Mouse (Mus musculus): ENCODE measurements around the gene Cldn4. TPM values are rescaled to one million over a fixed set of nuclear protein-coding genes. Genes with fewer than 3 reads are reported as not detected.
"Not testable (repeated sequence)": the region's sequence is repeated elsewhere in the genome, so short reads cannot be mapped to it uniquely, and the experiment has no call there.

Gene Cldn4
- polyA plus RNA-seq, 1 experiment from 2014 or later: 27.0 TPM

GRCm38 (mm10) chr5:134967164-134967944 lies 20.6 kb upstream of the Cldn4 start:
- Histone ChIP-seq H3K4me1 (ENCODE audit: control insufficient read depth, insufficient read depth, low read length) (peaks cover 5% of the 10 kb centered on the region; the same call in 1 of the 2 replicates), H3K4me3 (ENCODE audit: low read depth, low read length) (no peak overlapping the region), H3K27me3 (replicated peaks; ENCODE audit: control insufficient read depth, insufficient read depth, low read length) (no peaks in the 10 kb centered on the region), H3K36me3 (ENCODE audit: control insufficient read depth, insufficient read depth, low read length) (no peaks in the 10 kb centered on the region), H3K27ac (replicated peaks; ENCODE audit: low read depth, low read length) (peak overlapping the region; percentile 53), H3K9ac (ENCODE audit: low read depth, low read length) (no peak overlapping the region), H3K4me2 (ENCODE audit: low read depth, low read length) (no peak overlapping the region), H3K9me3 (ENCODE audit: control insufficient read depth, low read length) (no peaks in the 10 kb centered on the region)
- DNase-seq (ENCODE audit: low spot score) (peak; percentile 59), ATAC-seq (ENCODE audit: low read depth) (peak; percentile 23; the same call in 1 of the 2 replicates)
- WGBS: 61% methylated on average over 20 of the region's 20 CpGs

GRCm38 (mm10) chr5:134965852-134966821 lies 19.4 kb upstream of the Cldn4 start:
- 5% methylated on average over 23 of the region's 33 CpGs for WGBS
- no peaks in the 10 kb centered on the region for H3K27me3 ChIP-seq (replicated peaks; ENCODE audit: control insufficient read depth, insufficient read depth, low read length)
- DNase-seq (ENCODE audit: low spot score) (peak; percentile 93), ATAC-seq (ENCODE audit: low read depth) (peak; percentile 83)
- H3K4me3 ChIP-seq (ENCODE audit: low read depth, low read length): peak overlapping the region; percentile 31
- H3K9me3 ChIP-seq (ENCODE audit: control insufficient read depth, low read length): no peaks in the 10 kb centered on the region
- H3K36me3 ChIP-seq (ENCODE audit: control insufficient read depth, insufficient read depth, low read length): no peaks in the 10 kb centered on the region
- peaks cover 5% of the 10 kb centered on the region; the same call in 1 of the 2 replicates for H3K4me1 ChIP-seq (ENCODE audit: control insufficient read depth, insufficient read depth, low read length)
- H3K9ac ChIP-seq (ENCODE audit: low read depth, low read length): peak overlapping the region; percentile 49
- peak overlapping the region; percentile 53; the same call in 1 of the 2 replicates for H3K27ac ChIP-seq (replicated peaks; ENCODE audit: low read depth, low read length)
- H3K4me2 ChIP-seq (ENCODE audit: low read depth, low read length): peak overlapping the region; percentile 65

- H3K27me3 ChIP-seq (replicated peaks; ENCODE audit: control insufficient read depth, insufficient read depth, low read length): no peaks in the 10 kb centered on the region
- ATAC-seq (ENCODE audit: low read depth) (0 out of 2 replicates have a peak, but pooled peaks have one; percentile 28), DNase-seq (ENCODE audit: low spot score) (peak; percentile 84)
- peaks cover 5% of the 10 kb centered on the region; the same call in 1 of the 2 replicates for H3K4me1 ChIP-seq (ENCODE audit: control insufficient read depth, insufficient read depth, low read length)
- 0 out of 2 replicates have a peak overlapping the region, but pooled peaks have one; percentile 49 for H3K9ac ChIP-seq (ENCODE audit: low read depth, low read length)
- H3K4me3 ChIP-seq (ENCODE audit: low read depth, low read length): peak overlapping the region; percentile 31
- H3K36me3 ChIP-seq (ENCODE audit: control insufficient read depth, insufficient read depth, low read length): no peaks in the 10 kb centered on the region
- no peak overlapping the region for H3K27ac ChIP-seq (replicated peaks; ENCODE audit: low read depth, low read length)
- WGBS: 4% methylated on average over 10 of the region's 10 CpGs
- H3K9me3 ChIP-seq (ENCODE audit: control insufficient read depth, low read length): no peaks in the 10 kb centered on the region
- peak overlapping the region; percentile 65 for H3K4me2 ChIP-seq (ENCODE audit: low read depth, low read length)
Measured at GRCm38 (mm10) chr5:134965473-134965851, 18.7 kb upstream of the Cldn4 start.

- not testable (repeated sequence) for H3K9me3 ChIP-seq (ENCODE audit: control insufficient read depth, low read length); DNase-seq (ENCODE audit: low spot score); H3K9ac ChIP-seq (ENCODE audit: low read depth, low read length); H3K36me3 ChIP-seq (ENCODE audit: control insufficient read depth, insufficient read depth, low read length); H3K4me3 ChIP-seq (ENCODE audit: low read depth, low read length); H3K4me1 ChIP-seq (ENCODE audit: control insufficient read depth, insufficient read depth, low read length); H3K27ac ChIP-seq (replicated peaks; ENCODE audit: low read depth, low read length); H3K4me2 ChIP-seq (ENCODE audit: low read depth, low read length); H3K27me3 ChIP-seq (replicated peaks; ENCODE audit: control insufficient read depth, insufficient read depth, low read length); ATAC-seq (ENCODE audit: low read depth)
Measured at GRCm38 (mm10) chr5:134964655-134965054, 17.9 kb upstream of the Cldn4 start.

- Histone ChIP-seq H3K27ac (replicated peaks; ENCODE audit: low read depth, low read length) (no peak overlapping the region), H3K9ac (ENCODE audit: low read depth, low read length) (no peak overlapping the region), H3K36me3 (ENCODE audit: control insufficient read depth, insufficient read depth, low read length) (no peaks in the 10 kb centered on the region), H3K4me3 (ENCODE audit: low read depth, low read length) (no peak overlapping the region), H3K4me1 (ENCODE audit: control insufficient read depth, insufficient read depth, low read length) (peaks cover 5% of the 10 kb centered on the region; the same call in 1 of the 2 replicates), H3K27me3 (replicated peaks; ENCODE audit: control insufficient read depth, insufficient read depth, low read length) (no peaks in the 10 kb centered on the region), H3K4me2 (ENCODE audit: low read depth, low read length) (no peak overlapping the region), H3K9me3 (ENCODE audit: control insufficient read depth, low read length) (no peaks in the 10 kb centered on the region)
- ATAC-seq (ENCODE audit: low read depth): no peak
- 29% methylated on average over 5 of the region's 5 CpGs for WGBS
- DNase-seq (ENCODE audit: low spot score): peak; percentile 84
Measured at GRCm38 (mm10) chr5:134963546-134963945, 16.8 kb upstream of the Cldn4 start.

GRCm38 (mm10) chr5:134961519-134961918 lies 14.8 kb upstream of the Cldn4 start:
- H3K27ac ChIP-seq (replicated peaks; ENCODE audit: low read depth, low read length): no peak overlapping the region
- ATAC-seq (ENCODE audit: low read depth): no peak
- 92% methylated on average over 2 of the region's 2 CpGs for WGBS

GRCm38 (mm10) chr5:134960430-134960829 lies 13.7 kb upstream of the Cldn4 start:
- H3K4me2 ChIP-seq (ENCODE audit: low read depth, low read length): no peak overlapping the region
- H3K4me3 ChIP-seq (ENCODE audit: low read depth, low read length): no peak overlapping the region
- no peak; the same call in 1 of the 2 replicates for ATAC-seq (ENCODE audit: low read depth)
- no peaks in the 10 kb centered on the region for H3K9me3 ChIP-seq (ENCODE audit: control insufficient read depth, low read length)
- H3K9ac ChIP-seq (ENCODE audit: low read depth, low read length): no peak overlapping the region
- H3K27me3 ChIP-seq (replicated peaks; ENCODE audit: control insufficient read depth, insufficient read depth, low read length): no peaks in the 10 kb centered on the region
- no peak overlapping the region for H3K27ac ChIP-seq (replicated peaks; ENCODE audit: low read depth, low read length)
- peak; percentile 28 for DNase-seq (ENCODE audit: low spot score)
- H3K4me1 ChIP-seq (ENCODE audit: control insufficient read depth, insufficient read depth, low read length): no peaks in the 10 kb centered on the region
- WGBS: 46% methylated on average over 2 of the region's 2 CpGs
- H3K36me3 ChIP-seq (ENCODE audit: control insufficient read depth, insufficient read depth, low read length): no peaks in the 10 kb centered on the region

More at GRCm38 (mm10) chr5:134961519-134961918, 14.8 kb upstream of the Cldn4 start:
- Histone ChIP-seq H3K4me2 (ENCODE audit: low read depth, low read length) (no peak overlapping the region), H3K27me3 (replicated peaks; ENCODE audit: control insufficient read depth, insufficient read depth, low read length) (no peaks in the 10 kb centered on the region), H3K4me1 (ENCODE audit: control insufficient read depth, insufficient read depth, low read length) (peaks cover 5% of the 10 kb centered on the region; the same call in 1 of the 2 replicates), H3K9me3 (ENCODE audit: control insufficient read depth, low read length) (no peaks in the 10 kb centered on the region), H3K36me3 (ENCODE audit: control insufficient read depth, insufficient read depth, low read length) (no peaks in the 10 kb centered on the region), H3K9ac (ENCODE audit: low read depth, low read length) (no peak overlapping the region), H3K4me3 (ENCODE audit: low read depth, low read length) (no peak overlapping the region)
- no peak for DNase-seq (ENCODE audit: low spot score)

- 70% methylated on average over 7 of the region's 7 CpGs for WGBS
- DNase-seq (ENCODE audit: low spot score) (peak; percentile 74), ATAC-seq (ENCODE audit: low read depth) (peak; percentile 83; the same call in 1 of the 2 replicates)
- Histone ChIP-seq H3K4me2 (ENCODE audit: low read depth, low read length) (no peak overlapping the region), H3K27ac (replicated peaks; ENCODE audit: low read depth, low read length) (no peak overlapping the region), H3K4me3 (ENCODE audit: low read depth, low read length) (no peak overlapping the region), H3K4me1 (ENCODE audit: control insufficient read depth, insufficient read depth, low read length) (no peaks in the 10 kb centered on the region), H3K27me3 (replicated peaks; ENCODE audit: control insufficient read depth, insufficient read depth, low read length) (no peaks in the 10 kb centered on the region), H3K9me3 (ENCODE audit: control insufficient read depth, low read length) (no peaks in the 10 kb centered on the region), H3K36me3 (ENCODE audit: control insufficient read depth, insufficient read depth, low read length) (no peaks in the 10 kb centered on the region), H3K9ac (ENCODE audit: low read depth, low read length) (no peak overlapping the region)
Measured at GRCm38 (mm10) chr5:134959114-134959513, 12.4 kb upstream of the Cldn4 start.
